Mouse (Mus musculus): ENCODE data around the gene Cpe.

GRCm38 (mm10) chr8:64631761-64632160, 61.1 kb downstream of the Cpe start:
- TF ChIP-seq TCF12 (IDR thresholded peaks at IDR 0.05; ENCODE audit: insufficient read depth, poor library complexity, severe bottlenecking) (no peak), POLR2A (IDR thresholded peaks at IDR 0.05; ENCODE audit: insufficient read length, low read depth) (no peak), MYOG (IDR thresholded peaks at IDR 0.05; ENCODE audit: control insufficient read depth in 1 of 3, insufficient read depth in 1 of 3, insufficient read length in 2 of 3, low read depth in 2 of 3) (no peak), USF1 (IDR thresholded peaks at IDR 0.05; ENCODE audit: low read depth) (no peak), E2F4 (IDR thresholded peaks at IDR 0.05; ENCODE audit: insufficient read depth) (no peak), MAX (IDR thresholded peaks at IDR 0.05; ENCODE audit: low read depth) (no peak)

Data from myocyte (in vitro differentiated cells).